Mouse (Mus musculus) cerebellum, adult 9-11 months (tissue): ENCODE data around the gene Spg21.

Experiments
- DNase-seq: peaks from one replicate; pipeline ENCODE4 v3.0.0; 2022

Gene Spg21

GRCm38 (mm10) chr9:65460732-65461442, at the start of gene Spg21:
TSS of gene Spg21 (plus strand) at chr9:65460947.
- peak; percentile 95 for DNase-seq

GRCm38 (mm10) chr9:65411326-65411725, 49.4 kb upstream of the Spg21 start:
- no peak for DNase-seq

- no peak for DNase-seq
These were observed 43.0 kb upstream of the Spg21 start for GRCm38 (mm10) chr9:65417738-65418137.

GRCm38 (mm10) chr9:65419633-65420032, 41.1 kb upstream of the Spg21 start:
- no peak for DNase-seq

- no peak for DNase-seq
These were observed 37.8 kb upstream of the Spg21 start, which contains the start of gene Slc51b for GRCm38 (mm10) chr9:65422760-65423501. TSS of gene Slc51b (minus strand) at chr9:65422955.

- DNase-seq, result no peak
These were observed 36.4 kb upstream of the Spg21 start for GRCm38 (mm10) chr9:65424393-65424792.

GRCm38 (mm10) chr9:65427511-65427910, 33.2 kb upstream of the Spg21 start:
- DNase-seq, result no peak

- no peak for DNase-seq
These were observed 32.7 kb upstream of the Spg21 start for GRCm38 (mm10) chr9:65428003-65428402.

- DNase-seq, result no peak
These were observed 30.3 kb upstream of the Spg21 start for GRCm38 (mm10) chr9:65430401-65430800.

- DNase-seq, result no peak
These were observed 29.8 kb upstream of the Spg21 start for GRCm38 (mm10) chr9:65430921-65431320.

GRCm38 (mm10) chr9:65432236-65432635, 28.5 kb upstream of the Spg21 start:
- DNase-seq, result peak; percentile 66

GRCm38 (mm10) chr9:65434140-65434539, 26.6 kb upstream of the Spg21 start:
- DNase-seq, result peak; percentile 23

GRCm38 (mm10) chr9:65435211-65435610, 25.5 kb upstream of the Spg21 start:
- no peak for DNase-seq

GRCm38 (mm10) chr9:65435671-65436301, 25.0 kb upstream of the Spg21 start, which contains the start of gene Mtfmt:
TSS of gene Mtfmt (plus strand) at chr9:65435782.
- DNase-seq, result peak; percentile 92

GRCm38 (mm10) chr9:65444692-65445091, 16.1 kb upstream of the Spg21 start:
- no peak for DNase-seq

- DNase-seq, result no peak
These were observed 12.8 kb upstream of the Spg21 start for GRCm38 (mm10) chr9:65447951-65448350.

GRCm38 (mm10) chr9:65458975-65459374, 1.8 kb upstream of the Spg21 start:
- DNase-seq, result no peak

GRCm38 (mm10) chr9:65460198-65460597, 549 bp upstream of the Spg21 start:
- peak; percentile 17 for DNase-seq

- DNase-seq, result no peak
These were observed 1.8 kb downstream of the Spg21 start for GRCm38 (mm10) chr9:65462544-65462943.

GRCm38 (mm10) chr9:65464161-65464560, 3.4 kb downstream of the Spg21 start:
- DNase-seq, result no peak

GRCm38 (mm10) chr9:65465241-65465640, 4.5 kb downstream of the Spg21 start:
- DNase-seq, result no peak

GRCm38 (mm10) chr9:65467686-65468085, 6.9 kb downstream of the Spg21 start:
- DNase-seq, result no peak

GRCm38 (mm10) chr9:65472769-65473168, 12.0 kb downstream of the Spg21 start:
- DNase-seq, result no peak

GRCm38 (mm10) chr9:65479158-65479557, 18.4 kb downstream of the Spg21 start:
- no peak for DNase-seq
